Mouse (Mus musculus): Measurements from ENCODE around the gene Sdr16c6.

GRCm38 (mm10) chr4:4077372-4077771 lies at the start of gene Sdr16c6:
- TF ChIP-seq CTCF (conservative IDR thresholded peaks at IDR 0.05; ENCODE audit: low read length): no peak
- TF ChIP-seq POU5F1 (IDR thresholded peaks at IDR 0.05; ENCODE audit: borderline replicate concordance, low read length): no peak
- no peak for TF ChIP-seq NANOG (IDR thresholded peaks at IDR 0.05; ENCODE audit: borderline replicate concordance, low read length)

All from E14TG2a.4 (cell line).